Mouse (Mus musculus) erythroblast, embryonic 14.5 days (primary cell): ENCODE measurements at regions not wholly inside any gene's neighbourhood (a gene's known extent, or its start where the extent isn't known, plus 50 kb on each side); places are given as distances from the start of the nearest gene placed in this dataset.

Source experiments
- GATA1 ChIP-seq: IDR thresholded peaks from 2 replicates; pipeline ENCODE4 v1.6.1; 2012; ENCODE audit warnings: low read length, inconsistent platforms, mixed read lengths
- TAL1 ChIP-seq: IDR thresholded peaks from 3 replicates; pipeline ENCODE4 v1.6.1; 2012; ENCODE audit warnings: low read length, inconsistent platforms, mixed read lengths

DNA sequence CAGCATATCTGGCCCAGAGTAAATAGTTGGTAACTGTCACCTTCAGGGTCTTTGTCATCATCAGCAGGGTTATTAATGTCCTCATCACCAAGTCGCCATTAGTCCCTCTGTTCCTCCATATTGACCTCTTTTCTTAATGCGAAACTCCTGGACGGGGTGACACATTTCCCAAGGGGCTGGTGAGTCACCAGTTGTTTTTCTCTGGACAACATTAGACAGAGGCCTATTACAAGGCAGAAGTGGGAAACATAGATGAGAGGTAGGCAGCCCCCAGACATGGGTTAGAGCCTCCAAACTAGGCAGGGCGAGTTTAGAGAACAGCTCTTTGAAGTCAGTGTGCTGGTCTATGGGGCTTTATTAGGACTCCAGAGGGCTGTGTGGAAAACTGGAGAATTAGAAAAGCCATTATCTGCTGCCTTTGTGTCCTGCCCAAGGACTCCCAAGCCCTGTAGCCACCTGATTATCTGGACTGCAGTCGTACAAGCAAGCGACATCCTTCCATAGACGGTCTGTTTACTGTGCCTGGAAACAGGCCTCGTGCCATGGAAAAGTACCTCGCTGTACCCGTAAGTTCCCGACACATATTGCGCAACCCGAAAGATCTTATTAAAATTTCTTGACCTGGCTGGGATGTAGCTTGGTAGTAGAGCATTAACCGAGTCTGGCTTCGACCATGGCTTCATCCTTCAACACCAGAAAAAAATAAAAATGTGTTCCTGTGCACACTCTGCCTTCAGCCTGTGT, 136.6 kb upstream of the Mkln1 start:
- TF ChIP-seq GATA1: no peak
- TF ChIP-seq TAL1: no peak
